Mouse (Mus musculus) heart, postnatal 25 days (tissue): ENCODE data around the gene Olfr884. TPM values are rescaled to one million over a fixed set of nuclear protein-coding genes. Genes with fewer than 3 reads are reported as not detected.

Experiments
- DNase-seq: peaks from one replicate; pipeline ENCODE4 v3.0.0; 2022; ENCODE audit warnings: low spot score
- intact Hi-C: fragments of 180-260 bp; cut with DNase I; formaldehyde crosslinking; loops from one replicate; pipeline ENCODE4 v1.15.1; 2025
- total RNA-seq, 2 experiments: library from RNA; stranded (reverse); gene quantifications; 2 replicates each; pipeline ENCODE4 v1.2.3; 2021

Olfr884 gene
- total RNA-seq = not detected

DNA sequence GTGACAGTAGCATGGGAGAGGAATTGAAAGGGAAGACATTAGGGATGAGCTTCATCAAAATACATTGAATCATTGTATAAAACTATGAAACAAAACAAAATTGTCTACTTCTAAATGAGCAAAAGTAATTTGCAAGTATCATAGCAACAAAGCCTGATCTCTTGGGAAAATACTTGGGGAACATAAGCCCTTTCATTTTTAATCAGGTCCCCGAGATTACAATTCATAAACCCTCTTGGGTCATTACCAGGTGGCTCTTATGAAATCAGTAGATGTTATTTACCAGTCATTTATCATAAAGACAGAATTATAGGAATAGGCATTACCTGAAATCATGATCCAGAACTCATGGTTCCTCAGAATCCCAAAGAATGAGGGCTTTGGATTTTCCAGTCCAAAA, at the start of gene Olfr884:
TSS of gene Olfr884 (plus strand) at position 301 of the 400 bp plus-strand sequence.
- intact Hi-C loops = no loop called here
- DNase-seq = no peak

DNA sequence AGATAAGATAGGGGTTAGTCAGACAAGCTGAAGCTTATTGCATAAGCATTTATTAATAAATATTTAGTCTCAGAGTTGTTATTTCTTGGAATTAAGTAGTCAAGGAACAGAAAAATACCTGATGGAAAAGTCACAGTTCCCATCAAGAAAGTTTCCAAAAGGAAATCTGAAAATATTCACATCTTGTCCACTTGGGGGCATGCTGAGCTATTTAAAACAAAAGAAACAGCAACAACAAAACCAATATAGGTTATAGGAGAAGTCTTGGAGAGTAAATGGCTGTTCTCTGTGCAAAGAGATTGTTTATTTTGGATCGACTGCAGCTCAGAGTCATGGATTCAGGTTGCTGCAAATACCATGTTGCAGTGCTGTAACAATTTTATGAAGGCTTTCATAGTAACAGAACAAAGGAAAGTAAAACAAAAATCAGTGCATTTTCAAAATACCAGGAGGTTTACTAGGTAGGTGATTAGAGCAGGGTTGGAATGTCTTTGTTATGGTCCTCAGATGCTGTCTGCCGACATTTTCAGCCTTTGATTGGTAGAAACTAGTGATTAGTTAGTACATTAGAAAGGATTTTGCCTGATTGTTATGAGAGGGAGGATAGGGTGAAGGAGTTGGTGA, 47.7 kb upstream of the Olfr884 start:
- no peak for DNase-seq
- intact Hi-C loops = no loop called here

DNA sequence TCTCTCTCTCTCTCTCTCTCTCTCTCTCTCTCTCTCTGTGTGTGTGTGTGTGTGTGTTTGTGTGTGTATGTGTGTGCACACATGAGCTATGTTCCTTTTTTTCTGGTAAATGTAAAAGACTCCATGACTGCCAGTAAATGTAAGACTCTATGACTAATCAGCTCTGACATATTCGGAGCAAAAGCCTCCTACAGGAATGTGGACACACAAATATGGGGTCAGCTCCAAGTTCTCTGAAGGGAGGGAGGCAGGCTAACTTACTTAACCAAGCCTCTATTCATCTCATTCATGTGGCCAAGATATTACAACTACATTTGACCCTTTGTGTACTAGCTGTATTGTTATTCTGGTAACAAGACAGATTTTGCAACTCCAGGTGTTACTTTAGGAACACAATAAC, 46.3 kb upstream of the Olfr884 start:
- DNase-seq = no peak
- intact Hi-C loops = no loop called here

DNA sequence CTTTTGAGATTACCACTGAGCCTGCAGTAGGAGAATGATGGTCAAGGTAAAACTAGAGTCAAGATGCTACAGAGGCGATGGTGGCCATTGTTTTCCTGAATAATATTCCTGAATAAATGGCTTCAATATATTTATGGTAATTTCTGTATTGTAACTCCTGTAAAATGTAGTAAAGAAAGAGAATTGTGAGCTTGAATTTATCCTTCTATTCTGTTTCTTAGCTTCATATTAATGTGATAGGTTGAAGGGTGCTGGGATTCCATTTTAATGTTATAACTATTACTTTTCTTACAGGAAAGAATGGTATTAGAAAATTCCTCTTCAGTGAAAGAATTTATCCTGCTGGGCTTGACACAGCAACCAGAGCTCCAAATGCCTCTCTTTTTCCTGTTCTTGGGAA, 20.8 kb upstream of the Olfr884 start, which contains the start of gene Olfr883:
TSS of gene Olfr883 (plus strand) at position 301 of the 400 bp plus-strand sequence.
- DNase-seq = no peak
- intact Hi-C loops = no loop called here

DNA sequence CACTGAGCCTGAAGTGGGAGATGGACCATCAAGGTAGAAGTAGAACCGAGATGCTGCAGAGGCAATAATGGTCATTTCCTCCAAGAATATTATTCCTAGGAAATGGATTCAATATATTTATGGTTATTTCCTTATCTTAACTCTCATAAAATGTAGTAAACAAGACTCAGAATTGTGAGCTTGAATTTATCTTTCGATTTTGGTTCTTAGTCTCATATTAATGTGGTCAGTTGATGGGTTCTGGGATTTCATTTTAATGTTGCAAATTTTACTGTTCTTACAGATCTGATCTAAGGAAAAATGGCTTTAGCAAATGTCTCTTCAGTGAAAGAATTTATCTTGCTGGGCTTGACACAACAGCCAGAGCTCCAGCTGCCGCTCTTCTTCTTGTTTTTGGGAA, 14.7 kb downstream of the Olfr884 start, which contains the start of gene Olfr885:
TSS of gene Olfr885 (plus strand) at position 301 of the 400 bp plus-strand sequence.
- intact Hi-C loops = no loop called here
- no peak for DNase-seq

DNA sequence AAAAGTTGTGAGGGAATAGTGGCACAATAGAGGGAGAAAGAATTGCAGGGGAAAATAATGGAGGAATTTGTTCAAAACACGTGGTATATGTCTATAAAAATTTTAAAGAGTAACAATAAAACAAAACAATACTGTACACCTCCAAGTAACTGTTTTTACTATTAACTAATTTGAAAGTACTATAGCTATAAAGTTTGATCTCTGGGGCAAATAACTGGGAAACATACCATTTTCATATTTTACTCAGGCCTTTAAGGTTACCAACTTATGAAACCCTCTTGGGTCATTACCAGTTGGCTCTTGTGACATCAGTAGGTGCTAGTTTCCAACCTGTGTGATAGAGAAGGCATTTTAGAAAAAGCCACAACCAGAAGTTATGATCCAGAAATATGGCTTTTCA, 37.4 kb downstream of the Olfr884 start, which contains the start of gene Olfr887:
TSS of gene Olfr887 (plus strand) at position 301 of the 400 bp plus-strand sequence.
- intact Hi-C loops = no loop called here
- DNase-seq = no peak

Other genes starting within 250 kb of the Olfr884 start
- not detected for gene Olfr876, start 243.5 kb upstream of the Olfr884 start, total RNA-seq
- gene Olfr877, start 192.3 kb upstream of the Olfr884 start, total RNA-seq = not detected
- not detected for gene Olfr145, start 149.8 kb upstream of the Olfr884 start, total RNA-seq
- gene Olfr878, start 128.7 kb upstream of the Olfr884 start, total RNA-seq = not detected
- not detected for gene Olfr881, start 54.7 kb upstream of the Olfr884 start, total RNA-seq
- not detected for gene Olfr883, start 20.7 kb upstream of the Olfr884 start, total RNA-seq
- gene Olfr885, start 14.8 kb downstream of the Olfr884 start, total RNA-seq = not detected
- gene Olfr887, start 37.5 kb downstream of the Olfr884 start, total RNA-seq = not detected
- gene Olfr888, start 61.6 kb downstream of the Olfr884 start, total RNA-seq = not detected
- not detected for gene Olfr889, start 68.6 kb downstream of the Olfr884 start, total RNA-seq
- not detected for gene Olfr890, start 96.0 kb downstream of the Olfr884 start, total RNA-seq
- gene Olfr891, start 134.3 kb downstream of the Olfr884 start, total RNA-seq = not detected
- not detected for gene Olfr893, start 161.8 kb downstream of the Olfr884 start, total RNA-seq
- gene Olfr894, start 171.5 kb downstream of the Olfr884 start, total RNA-seq = not detected
- not detected for gene Olfr143, start 206.2 kb downstream of the Olfr884 start, total RNA-seq
- not detected for gene Olfr895, start 221.3 kb downstream of the Olfr884 start, total RNA-seq
- not detected for gene Olfr896-ps1, start 244.6 kb downstream of the Olfr884 start, total RNA-seq